23 mouse cellular contexts compared by ENCODE assay signal in the genomic region with DNA sequence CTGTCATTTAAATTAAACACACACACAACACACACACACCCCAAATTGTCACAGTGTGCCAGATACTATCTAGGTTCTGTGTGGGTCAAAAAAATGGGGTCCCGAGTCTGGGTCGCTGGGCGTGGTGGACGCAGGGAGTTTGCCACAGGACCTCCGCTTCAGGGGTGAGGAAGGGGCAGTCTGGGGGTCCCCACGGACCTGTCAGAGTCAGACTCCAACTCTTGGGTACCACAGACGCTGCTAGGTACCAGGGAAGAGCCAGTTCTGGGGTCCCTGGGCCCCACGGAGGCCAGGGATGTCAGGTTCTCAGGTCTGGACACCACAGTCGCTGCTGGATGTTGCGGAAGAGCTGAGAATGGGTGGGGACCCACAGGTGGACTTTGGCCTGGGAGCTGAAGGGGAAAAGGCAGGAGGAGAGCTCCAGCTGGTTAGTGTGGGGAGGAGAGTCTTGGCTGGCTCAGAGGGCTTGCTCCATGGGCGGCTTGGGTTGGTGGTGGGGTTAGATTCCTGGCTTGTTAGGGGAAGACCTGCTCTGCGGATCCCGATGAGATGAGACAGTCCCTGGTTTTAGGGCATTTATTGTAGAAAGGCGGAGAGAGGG. TPM values are rescaled to one million over a fixed set of nuclear protein-coding genes. Genes with fewer than 3 reads are reported as not detected.
DNase-seq lines count a peak whose midpoint lies in the region; ATAC-seq lines count a peak whose summit lies in the region.
"Had no signal": no experiment of that assay in that cellular context is flagged by ENCODE, and none has a peak within 500 bp of the region (broad histone marks: within the 10 kb centered on the region; RNA-seq: fewer than 3 reads in every experiment).

No protein-coding gene starts in this region.

- H3K4me2 ChIP-seq in kidney, embryonic 14.5 days (replicated peaks; ENCODE audit: low read depth, low read length): no peak overlapping the region
- H3K4me2 ChIP-seq in neural tube, embryonic 13.5 days: no peak overlapping the region
- no peak overlapping the region for H3K4me2 ChIP-seq in neural tube, embryonic 15.5 days
- peak overlapping the region; percentile 34; the same call in 1 of the 2 replicates for H3K4me2 ChIP-seq in intestine, embryonic 15.5 days (replicated peaks)
- no peak overlapping the region for H3K4me2 ChIP-seq in stomach, embryonic 16.5 days (ENCODE audit: low read depth, low read length)
- H3K4me2 ChIP-seq: embryonic facial prominence, embryonic 13.5 days; heart, embryonic 12.5 days had no signal

- 0 out of 2 replicates have a peak overlapping the region, but pooled peaks have one; percentile 7 for H3K9ac ChIP-seq in kidney, embryonic 14.5 days (ENCODE audit: low read depth, low read length)
- H3K9ac ChIP-seq in neural tube, embryonic 13.5 days: no peak overlapping the region
- H3K9ac ChIP-seq in neural tube, embryonic 15.5 days (replicated peaks): no peak overlapping the region
- no peak overlapping the region for H3K9ac ChIP-seq in intestine, embryonic 15.5 days
- no peak overlapping the region for H3K9ac ChIP-seq in stomach, embryonic 16.5 days (ENCODE audit: low read length)
- H3K9ac ChIP-seq: embryonic facial prominence, embryonic 13.5 days; heart, embryonic 12.5 days had no signal

- no peaks in the 10 kb centered on the region for H3K27me3 ChIP-seq in kidney, embryonic 14.5 days (ENCODE audit: control insufficient read depth, insufficient read depth, low read length)
- no peaks in the 10 kb centered on the region for H3K27me3 ChIP-seq in neural tube, embryonic 13.5 days
- no peaks in the 10 kb centered on the region for H3K27me3 ChIP-seq in neural tube, embryonic 15.5 days (replicated peaks)
- no peaks in the 10 kb centered on the region for H3K27me3 ChIP-seq in intestine, embryonic 15.5 days (replicated peaks)
- no peaks in the 10 kb centered on the region for H3K27me3 ChIP-seq in stomach, embryonic 16.5 days (ENCODE audit: control insufficient read depth, insufficient read depth, low read length)
- H3K27me3 ChIP-seq: embryonic facial prominence, embryonic 13.5 days; heart, embryonic 12.5 days had no signal

- WGBS in kidney, embryonic 14.5 days: 91% methylated on average over 14 of the region's 14 CpGs
- WGBS in neural tube, embryonic 13.5 days: 87% methylated on average over 14 of the region's 14 CpGs
- 91% methylated on average over 14 of the region's 14 CpGs for WGBS in neural tube, embryonic 15.5 days
- WGBS in intestine, embryonic 15.5 days: 67% methylated on average over 14 of the region's 14 CpGs
- WGBS in stomach, embryonic 16.5 days: 77% methylated on average over 14 of the region's 14 CpGs

- no peak overlapping the region for H3K27ac ChIP-seq in kidney, embryonic 14.5 days (ENCODE audit: low read depth, low read length)
- H3K27ac ChIP-seq in neural tube, embryonic 13.5 days (replicated peaks): peak overlapping the region; percentile 69
- H3K27ac ChIP-seq in neural tube, embryonic 15.5 days (replicated peaks): no peak overlapping the region
- 0 out of 2 replicates have a peak overlapping the region, but pooled peaks have one; percentile 39 for H3K27ac ChIP-seq in intestine, embryonic 15.5 days
- no peak overlapping the region for H3K27ac ChIP-seq in stomach, embryonic 16.5 days (ENCODE audit: low read length)
- H3K27ac ChIP-seq: embryonic facial prominence, embryonic 13.5 days had no signal

- H3K9me3 ChIP-seq in kidney, embryonic 14.5 days (ENCODE audit: control insufficient read depth, low read length): no peaks in the 10 kb centered on the region
- H3K9me3 ChIP-seq in neural tube, embryonic 13.5 days: no peaks in the 10 kb centered on the region
- no peaks in the 10 kb centered on the region for H3K9me3 ChIP-seq in neural tube, embryonic 15.5 days (replicated peaks)
- H3K9me3 ChIP-seq in intestine, embryonic 15.5 days: no peaks in the 10 kb centered on the region
- H3K9me3 ChIP-seq in stomach, embryonic 16.5 days (replicated peaks; ENCODE audit: control insufficient read depth, low read length): no peaks in the 10 kb centered on the region
- H3K9me3 ChIP-seq: embryonic facial prominence, embryonic 13.5 days; heart, embryonic 12.5 days had no signal

- no peak for ATAC-seq in kidney, embryonic 14.5 days (ENCODE audit: low FRiP score, low TSS enrichment)
- ATAC-seq in neural tube, embryonic 13.5 days (ENCODE audit: low read depth): 0 out of 2 replicates have a peak, but pooled peaks have one; percentile 20
- no peak for ATAC-seq in neural tube, embryonic 15.5 days (ENCODE audit: low FRiP score)
- ATAC-seq in intestine, embryonic 15.5 days: peak; percentile 92
- peak; percentile 66; the same call in 1 of the 2 replicates for ATAC-seq in stomach, embryonic 16.5 days (ENCODE audit: insufficient read depth, low FRiP score)
- ATAC-seq: Patski had no signal

- intact Hi-C loops in heart, postnatal 10 days (cut with DNase I): no loop called here

- DNase-seq in kidney, adult 18-20 months: no peak
- DNase-seq in retina, embryonic 14.5 days (ENCODE audit: low spot score): no peak
- DNase-seq in heart, postnatal 10 days: no peak
- DNase-seq: adrenal gland, postnatal 25 days; cerebellum, adult 9-10 months; heart, postnatal 36 days; kidney, adult 8-10 months; layer of hippocampus, postnatal 36 days; left cerebral cortex, postnatal 4 days; lung, adult 18-20 months; lung, postnatal 36 days; retina, postnatal 1 day; thymus, postnatal 14 days had no signal

- H3K36me3 ChIP-seq in kidney, embryonic 14.5 days (ENCODE audit: control insufficient read depth, insufficient read depth, low read length): no peaks in the 10 kb centered on the region
- no peaks in the 10 kb centered on the region for H3K36me3 ChIP-seq in neural tube, embryonic 13.5 days
- no peaks in the 10 kb centered on the region for H3K36me3 ChIP-seq in neural tube, embryonic 15.5 days
- no peaks in the 10 kb centered on the region for H3K36me3 ChIP-seq in intestine, embryonic 15.5 days
- H3K36me3 ChIP-seq in stomach, embryonic 16.5 days (ENCODE audit: control insufficient read depth, insufficient read depth, low read length): no peaks in the 10 kb centered on the region
- H3K36me3 ChIP-seq: embryonic facial prominence, embryonic 13.5 days; heart, embryonic 12.5 days had no signal

- H3K4me3 ChIP-seq in kidney, embryonic 14.5 days (ENCODE audit: low read length): no peak overlapping the region
- H3K4me3 ChIP-seq in neural tube, embryonic 13.5 days: no peak overlapping the region
- H3K4me3 ChIP-seq in neural tube, embryonic 15.5 days (replicated peaks): no peak overlapping the region
- no peak overlapping the region for H3K4me3 ChIP-seq in intestine, embryonic 15.5 days (replicated peaks)
- no peak overlapping the region for H3K4me3 ChIP-seq in stomach, embryonic 16.5 days (replicated peaks; ENCODE audit: low read length)
- H3K4me3 ChIP-seq: embryonic facial prominence, embryonic 13.5 days; heart, embryonic 12.5 days had no signal

- peaks cover 5% of the 10 kb centered on the region for H3K4me1 ChIP-seq in kidney, embryonic 14.5 days (ENCODE audit: control insufficient read depth, insufficient read depth, low read length)
- H3K4me1 ChIP-seq in neural tube, embryonic 13.5 days (replicated peaks): peaks cover 31% of the 10 kb centered on the region
- H3K4me1 ChIP-seq in neural tube, embryonic 15.5 days: peaks cover 9% of the 10 kb centered on the region; the same call in 1 of the 2 replicates
- peaks cover 11% of the 10 kb centered on the region for H3K4me1 ChIP-seq in intestine, embryonic 15.5 days (replicated peaks)
- peaks cover 13% of the 10 kb centered on the region; the same call in 1 of the 2 replicates for H3K4me1 ChIP-seq in stomach, embryonic 16.5 days (ENCODE audit: control insufficient read depth, insufficient read depth, low read length)

RNA-seq across cellular contexts. Expression of a gene that starts 39.9 kb away (rescaled TPM):
- polyA plus RNA-seq in kidney, embryonic 14.5 days (2014; fragmentation: Nextera tagmentation; extraction: Ambion mirVana): 0.57 and 1.1 TPM in 2 replicates
- polyA plus RNA-seq in neural tube, embryonic 13.5 days (2015; fragmentation: Nextera tagmentation; extraction: Ambion mirVana): 6.1 and 6.9 TPM in 2 replicates
- 3.3 and 4.0 TPM in 2 replicates for polyA plus RNA-seq in neural tube, embryonic 15.5 days (2015; fragmentation: Nextera tagmentation; extraction: Ambion mirVana)
- polyA plus RNA-seq in intestine, embryonic 15.5 days (2015; fragmentation: Nextera tagmentation; extraction: Ambion mirVana): 0.11 and 0.23 TPM in 2 replicates
- 0.05 and 0.31 TPM in 2 replicates for polyA plus RNA-seq in stomach, embryonic 16.5 days (2015; fragmentation: Nextera tagmentation; extraction: Ambion mirVana)
- total RNA-seq in heart, postnatal 10 days (2021): under 1 TPM; 0.07 to 0.14 TPM
- total RNA-seq: heart, postnatal 36 days; liver, adult 2 months; neutrophil, adult 5-6 weeks had no signal
- polyA plus RNA-seq: liver, adult 2 months had no signal

Comparison
In these comparisons a context has a peak if more than half of its experiments do, and no peak if none do; other contexts are left out.
1. ATAC-seq: peak in neural tube, embryonic 13.5 days (single experiment), intestine, embryonic 15.5 days (single experiment) and stomach, embryonic 16.5 days (single experiment); none in kidney, embryonic 14.5 days (single experiment) and neural tube, embryonic 15.5 days (single experiment).
2. H3K27ac ChIP-seq: peak in neural tube, embryonic 13.5 days (single experiment) and intestine, embryonic 15.5 days (single experiment); none in kidney, embryonic 14.5 days (single experiment), neural tube, embryonic 15.5 days (single experiment) and stomach, embryonic 16.5 days (single experiment).